Mouse (Mus musculus): ENCODE measurements around the gene Hk2.

Gene Hk2

DNA sequence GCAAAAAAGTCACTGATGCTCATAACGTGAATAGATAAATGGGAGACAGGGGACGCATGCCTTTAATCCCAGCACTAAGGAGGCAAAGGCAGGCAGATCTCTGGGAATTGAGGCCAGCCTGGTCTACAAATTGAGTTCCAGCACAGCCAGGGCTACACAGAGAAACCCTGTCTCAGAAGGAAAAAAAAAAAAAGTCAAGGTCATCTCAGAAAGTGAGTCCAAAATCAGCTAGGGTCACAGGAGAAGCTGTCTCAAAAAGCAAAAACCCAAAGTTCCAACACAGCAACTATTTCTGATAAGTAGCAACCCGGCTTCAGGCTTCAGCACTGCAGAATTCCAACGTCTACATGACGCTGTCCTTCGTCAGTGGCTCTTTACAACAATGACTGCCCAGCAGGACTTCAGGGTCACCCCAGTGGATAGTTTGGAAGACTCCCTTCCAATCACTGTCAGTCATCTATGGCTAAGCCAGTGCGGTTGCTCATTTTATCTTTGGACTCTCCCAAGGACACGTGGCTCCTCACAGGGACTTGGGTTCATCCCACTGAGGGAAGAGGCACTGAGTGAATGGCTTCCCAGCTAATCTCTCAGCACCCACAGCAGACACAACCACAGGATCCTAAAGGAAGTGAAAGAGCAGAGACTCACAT is 33.3 kb downstream of the Hk2 start:
- no peak for DNase-seq (ENCODE audit: low spot score)

GRCm38 (mm10) chr6:82740269-82740668 is 34.0 kb downstream of the Hk2 start:
- peak; percentile 6 for DNase-seq (ENCODE audit: low spot score)

GRCm38 (mm10) chr6:82737634-82738540 is 36.4 kb downstream of the Hk2 start:
- DNase-seq (ENCODE audit: low spot score) = no peak

DNA sequence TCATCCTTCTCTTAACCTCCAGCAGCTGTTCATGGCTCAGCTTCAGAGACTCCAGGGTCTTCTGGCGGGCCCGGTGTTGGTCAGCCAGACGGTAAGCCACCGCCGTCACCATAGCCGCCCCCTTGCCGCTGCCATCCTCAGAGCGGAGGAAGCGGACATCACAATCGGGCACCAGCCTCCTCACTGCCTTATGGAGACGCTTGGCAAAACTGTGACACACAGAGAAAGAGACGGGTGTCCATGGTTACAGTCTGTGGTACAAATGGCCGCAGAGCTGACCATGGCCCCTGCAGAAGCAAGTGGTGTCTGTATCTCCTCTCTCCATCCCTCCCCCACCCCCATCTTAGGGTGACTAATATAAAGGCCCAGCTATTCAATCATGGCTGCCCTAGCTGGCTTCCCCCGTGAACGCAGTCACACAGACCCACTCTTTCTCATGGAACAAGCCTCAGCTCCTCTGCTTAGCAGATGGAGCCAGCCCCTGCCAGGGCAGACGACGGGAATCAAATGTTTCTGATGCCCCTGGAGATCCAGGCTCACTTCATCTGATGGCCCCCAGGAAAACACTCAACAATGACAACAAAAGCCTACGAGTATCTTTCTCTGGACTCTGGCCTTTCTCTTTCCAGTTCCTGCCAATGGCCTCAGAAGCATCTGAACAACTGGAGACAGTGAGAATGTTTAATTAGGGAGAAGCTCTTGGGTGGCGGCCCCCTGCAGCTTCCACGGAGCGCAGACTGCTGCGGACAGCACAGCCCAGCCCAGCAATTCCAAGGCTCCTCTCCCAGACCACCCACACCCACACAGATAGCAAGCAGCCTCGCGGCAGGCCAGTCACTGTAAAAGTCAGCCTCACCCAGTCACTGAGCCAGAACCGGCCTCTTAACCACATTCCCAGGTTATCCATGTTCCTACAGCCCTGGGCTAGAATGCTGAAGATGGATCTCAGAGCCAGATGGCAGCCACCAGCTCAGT is 37.3 kb downstream of the Hk2 start:
- DNase-seq (ENCODE audit: low spot score) = no peak

DNA sequence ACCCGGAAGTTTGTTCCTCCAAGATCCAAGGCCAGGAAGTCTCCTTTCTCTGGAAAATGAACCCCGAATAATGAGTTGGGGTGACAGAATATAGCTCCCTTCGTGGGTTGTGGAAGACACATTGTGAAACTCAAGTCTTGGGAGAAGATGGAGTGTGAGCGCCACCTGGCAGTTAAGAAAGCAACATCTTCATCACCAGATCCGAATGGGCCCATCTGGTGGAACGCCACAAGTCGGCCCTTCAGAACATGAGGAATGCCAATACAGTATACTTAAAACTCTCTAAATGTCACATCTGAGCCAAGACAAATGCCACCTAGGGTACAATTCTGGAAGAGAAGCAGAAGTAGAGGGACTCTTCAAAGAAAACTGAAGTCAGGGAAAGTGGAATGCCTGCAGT is 38.9 kb downstream of the Hk2 start:
- no peak for DNase-seq (ENCODE audit: low spot score)

GRCm38 (mm10) chr6:82728635-82729034 is 45.6 kb downstream of the Hk2 start:
- DNase-seq (ENCODE audit: low spot score) = no peak

DNA sequence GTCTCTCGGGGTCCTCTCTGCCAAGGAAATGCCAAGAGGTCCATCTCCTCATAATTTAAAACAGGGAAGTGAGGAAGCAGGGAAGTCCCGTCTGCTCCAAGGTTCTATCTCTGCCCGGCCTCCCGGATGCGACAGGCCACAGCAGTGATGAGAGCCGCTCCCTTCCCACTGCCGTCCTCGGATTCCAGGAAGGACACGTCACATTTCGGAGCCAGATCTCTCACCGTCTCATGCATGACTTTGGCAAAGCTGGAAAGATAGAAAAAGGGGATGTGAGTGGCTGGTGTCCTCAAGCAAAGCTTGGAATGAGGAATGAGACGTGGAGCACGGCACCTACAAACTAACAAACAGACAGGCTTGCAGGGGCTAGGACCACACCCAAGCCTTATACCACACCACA is 47.0 kb downstream of the Hk2 start:
- no peak for DNase-seq (ENCODE audit: low spot score)

DNA sequence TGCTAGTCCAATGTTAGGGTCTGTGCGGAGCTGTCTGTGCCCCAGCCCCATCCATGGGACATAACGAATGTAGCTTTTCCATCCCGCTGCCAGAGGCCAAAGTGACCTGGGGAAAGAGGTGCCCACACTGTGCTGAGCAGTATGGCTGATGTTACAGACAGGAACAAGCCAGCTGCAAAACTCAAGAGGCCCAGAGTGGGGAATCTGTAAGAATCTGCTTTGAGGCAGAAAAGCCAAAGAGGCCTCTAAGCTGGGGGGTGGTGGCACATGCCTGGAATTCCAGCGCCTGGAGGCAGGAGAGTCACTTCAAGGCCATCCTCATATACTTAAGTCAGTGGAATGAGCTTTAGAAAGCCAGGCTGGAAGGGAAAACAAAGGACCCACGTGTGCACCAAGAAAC is 50.9 kb downstream of the Hk2 start:
- DNase-seq (ENCODE audit: low spot score) = no peak

DNA sequence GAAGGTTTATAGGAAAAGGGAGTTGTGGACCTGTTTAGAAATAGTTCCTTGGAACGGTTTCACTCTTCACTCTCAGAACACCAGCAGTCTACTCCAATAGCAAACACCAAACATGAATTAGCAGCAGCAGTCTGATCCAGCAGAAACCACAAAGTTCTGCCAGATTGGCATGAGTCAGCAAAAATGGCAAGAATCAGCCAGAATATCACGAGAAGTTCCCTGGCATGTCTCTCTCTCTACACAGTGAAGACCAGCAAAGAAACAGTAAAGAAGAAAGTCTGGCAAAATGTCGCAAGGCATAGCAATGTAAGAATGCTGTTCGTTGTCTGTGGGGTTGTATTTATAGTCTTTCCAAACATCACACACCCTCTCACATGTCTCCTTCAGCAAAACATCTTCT is 58.1 kb downstream of the Hk2 start:
- no peak for DNase-seq (ENCODE audit: low spot score)

GRCm38 (mm10) chr6:82715653-82716052 is 58.6 kb downstream of the Hk2 start:
- no peak for DNase-seq (ENCODE audit: low spot score)

DNA sequence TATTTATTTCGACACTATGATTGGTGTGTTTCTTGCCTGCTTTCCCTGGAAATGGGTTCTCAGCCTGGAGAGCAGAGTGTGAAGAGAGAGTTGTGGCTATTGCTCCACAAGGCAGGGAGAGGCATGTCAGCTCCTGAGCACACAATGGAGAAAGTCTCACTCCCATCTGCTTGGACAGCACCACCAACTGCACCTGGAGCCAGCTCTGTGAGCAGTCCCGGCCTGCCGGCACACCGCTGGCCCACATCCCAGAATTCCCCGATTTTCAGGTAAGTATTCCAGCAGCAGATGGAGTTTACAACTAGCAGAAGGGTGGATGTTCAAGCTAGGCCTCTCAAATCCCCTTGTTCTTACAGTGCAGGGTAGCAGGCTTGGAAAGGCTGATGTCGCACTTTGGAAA is 59.0 kb downstream of the Hk2 start:
- DNase-seq (ENCODE audit: low spot score) = no peak

- no peak for DNase-seq (ENCODE audit: low spot score)
Observed at GRCm38 (mm10) chr6:82714841-82715240, 59.4 kb downstream of the Hk2 start.

DNA sequence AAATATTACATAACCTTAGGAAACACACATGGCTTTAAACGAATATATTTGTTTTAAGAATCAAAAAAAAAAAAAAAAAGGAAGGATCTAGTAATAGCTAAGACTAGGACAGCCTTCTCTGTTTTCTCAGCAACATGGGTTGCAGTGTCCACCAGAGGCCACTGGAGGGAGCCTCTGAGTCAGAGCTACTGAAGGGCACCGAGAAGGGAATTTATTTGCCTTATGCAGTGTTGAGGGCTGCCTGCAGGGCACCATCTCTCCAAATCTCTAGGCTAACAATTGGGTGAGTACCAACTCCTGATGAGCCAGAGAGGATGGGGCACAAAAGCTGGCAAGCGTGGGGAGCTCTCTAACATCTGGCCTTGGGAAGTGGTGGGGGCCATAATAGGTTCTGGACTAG is 60.0 kb downstream of the Hk2 start:
- peak; percentile 29 for DNase-seq (ENCODE audit: low spot score)

DNA sequence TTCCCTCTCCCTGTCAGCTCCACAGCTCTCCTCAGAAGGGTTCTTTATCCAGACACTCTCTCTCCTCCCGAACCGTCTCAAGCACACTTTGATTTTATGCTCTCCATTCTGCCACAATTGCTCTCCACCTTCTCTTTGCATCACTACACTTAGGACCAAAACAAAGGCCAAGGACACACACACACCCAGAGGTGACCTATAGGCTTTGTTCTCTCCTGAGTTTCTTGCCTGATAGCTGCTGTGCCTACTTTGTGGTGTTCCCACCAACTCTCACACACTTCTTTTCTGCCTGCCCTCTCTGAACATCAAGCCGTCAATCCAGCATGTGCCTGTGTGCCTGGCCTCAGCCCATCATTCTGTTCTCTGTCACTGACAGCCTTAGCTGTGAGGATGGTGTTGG is 66.5 kb downstream of the Hk2 start:
- no peak for DNase-seq (ENCODE audit: low spot score)

DNA sequence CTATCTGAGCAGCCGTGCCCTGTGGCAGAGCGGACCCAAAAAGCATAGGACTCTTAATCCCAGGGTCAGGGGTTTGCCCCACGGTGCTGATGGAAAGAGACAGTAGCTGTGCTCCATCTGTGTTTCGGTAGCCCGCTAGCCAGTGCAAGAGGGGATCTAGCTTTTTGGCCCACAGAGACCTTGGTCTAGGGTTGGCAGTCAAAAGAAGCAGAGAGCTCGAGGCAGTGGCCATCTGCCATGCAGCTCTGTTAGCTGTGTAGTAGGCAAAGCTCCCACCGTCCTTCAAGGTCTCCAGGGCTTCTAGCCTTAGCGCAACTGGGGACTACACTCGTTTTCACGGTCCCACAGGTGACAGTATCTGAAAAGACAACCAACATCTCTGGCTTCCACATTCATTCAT is 67.0 kb downstream of the Hk2 start:
- DNase-seq (ENCODE audit: low spot score) = no peak

GRCm38 (mm10) chr6:82705221-82705620 is 69.0 kb downstream of the Hk2 start, which contains the start of gene Pole4:
Gene Pole4 (minus strand): TSS chr6:82705365.
- DNase-seq (ENCODE audit: low spot score) = no peak

DNA sequence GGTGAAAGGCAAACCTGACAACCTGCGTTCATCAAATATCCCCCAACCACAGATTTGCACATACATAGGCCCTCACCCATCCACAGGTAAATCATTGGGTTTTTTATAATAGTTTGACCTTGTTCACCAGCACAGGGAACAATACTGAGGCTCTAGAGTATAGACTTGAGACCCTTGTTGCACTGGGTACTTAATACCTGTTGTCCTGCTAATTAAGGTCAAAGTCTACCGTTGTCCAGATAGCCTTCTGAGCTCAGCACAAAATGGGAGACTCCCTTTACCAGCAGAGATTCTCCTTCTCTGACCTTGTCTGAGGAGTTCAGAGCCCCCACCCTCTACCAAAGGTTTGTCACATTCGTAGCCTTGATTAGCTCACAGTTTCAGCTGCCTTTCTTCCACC is 70.5 kb downstream of the Hk2 start:
- DNase-seq (ENCODE audit: low spot score) = no peak

GRCm38 (mm10) chr6:82702593-82703017 is 71.6 kb downstream of the Hk2 start:
- DNase-seq (ENCODE audit: low spot score) = peak; percentile 64

DNA sequence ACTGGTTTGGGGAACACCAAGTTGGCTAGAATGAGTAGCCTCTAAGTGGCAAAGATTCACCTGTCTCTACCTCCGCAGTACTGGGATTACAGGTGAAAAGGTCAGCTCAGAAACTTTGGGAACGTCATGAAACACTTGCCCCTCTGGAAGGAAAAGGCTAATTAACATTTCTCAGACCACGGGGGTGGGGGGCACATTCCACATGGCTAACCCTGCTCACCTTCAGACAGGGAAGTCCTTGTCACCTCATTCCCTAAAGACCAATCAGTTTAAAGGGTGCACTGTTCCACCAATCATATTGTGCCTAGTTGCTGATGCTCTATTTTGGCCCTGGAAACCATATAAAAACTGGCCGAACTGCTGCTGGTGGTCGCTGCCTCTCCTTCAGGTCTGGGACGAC is 73.0 kb downstream of the Hk2 start:
- no peak for DNase-seq (ENCODE audit: low spot score)

DNA sequence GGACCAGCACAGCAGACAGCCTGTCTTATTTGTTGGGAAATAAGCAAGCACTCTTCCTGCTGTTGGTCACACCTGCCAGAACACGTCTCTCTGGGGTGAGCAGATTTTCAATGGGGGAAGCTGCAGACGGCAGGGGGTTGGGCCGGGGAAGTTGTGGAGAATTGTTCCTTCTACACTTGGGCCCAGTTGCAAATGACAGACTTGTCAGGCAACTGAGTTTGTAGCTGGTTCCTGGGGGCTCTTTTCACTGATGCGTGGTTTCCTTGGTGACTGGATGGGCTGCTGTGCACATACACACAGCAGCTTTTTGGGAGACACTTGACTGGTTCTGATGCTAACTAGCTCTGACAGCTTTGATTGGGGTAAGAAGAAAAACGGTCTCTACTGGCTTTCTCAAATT is 74.4 kb downstream of the Hk2 start:
- no peak for DNase-seq (ENCODE audit: low spot score)

GRCm38 (mm10) chr6:82696736-82697135 is 77.5 kb downstream of the Hk2 start:
- DNase-seq (ENCODE audit: low spot score) = no peak

GRCm38 (mm10) chr6:82694668-82695067 is 79.6 kb downstream of the Hk2 start:
- DNase-seq (ENCODE audit: low spot score) = no peak
